Mouse (Mus musculus) right cerebral cortex, postnatal 25 days (tissue): ENCODE measurements at regions not wholly inside any gene's neighbourhood (a gene's known extent, or its start where the extent isn't known, plus 50 kb on each side); places are given as distances from the start of the nearest gene placed in this dataset.
"Not testable (repeated sequence)": the region's sequence is repeated elsewhere in the genome, so short reads cannot be mapped to it uniquely, and the experiment has no call there.

Experiments
- DNase-seq: peaks from one replicate; pipeline ENCODE4 v3.0.0; 2022

DNA sequence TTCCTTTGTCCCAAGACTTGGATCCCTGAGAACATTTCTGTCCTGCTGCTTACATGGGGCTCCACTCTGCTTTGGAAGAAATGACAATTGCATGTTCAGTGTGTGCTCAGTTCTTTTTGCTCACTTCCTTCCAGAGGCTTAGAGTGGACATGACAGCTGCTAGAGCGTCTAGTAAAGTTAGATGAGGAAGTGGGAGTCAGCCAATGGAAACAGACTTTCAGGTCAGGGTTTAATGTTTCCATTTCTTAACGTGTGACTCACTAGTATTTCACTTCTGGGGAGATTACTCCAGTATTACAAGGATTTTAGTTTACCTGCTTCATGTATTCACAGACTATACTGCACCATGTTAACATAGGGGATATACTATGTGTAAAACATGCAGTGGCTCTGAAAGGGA, 759.3 kb upstream of the Gm38303 start:
- no peak for DNase-seq

DNA sequence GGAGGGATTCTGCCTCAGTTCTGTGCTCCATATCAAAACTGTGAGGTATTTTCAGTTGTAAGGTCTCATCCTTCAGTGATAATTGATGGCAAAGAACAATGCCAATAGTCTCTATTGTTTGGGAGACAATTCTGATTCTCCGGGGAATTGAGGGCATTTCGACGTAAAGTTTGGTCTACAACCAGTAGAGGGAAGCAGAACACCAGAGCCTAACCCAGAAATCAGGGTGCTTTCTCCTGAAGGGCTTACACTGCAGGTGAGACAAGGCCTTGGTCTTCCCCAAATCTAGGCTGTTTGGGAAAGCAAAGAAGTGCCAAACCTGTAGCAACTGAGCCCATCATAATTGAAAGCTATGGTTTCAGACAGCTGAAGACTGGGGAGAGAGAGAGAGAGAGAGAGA, 758.7 kb upstream of the Gm38303 start:
- DNase-seq, result no peak

DNA sequence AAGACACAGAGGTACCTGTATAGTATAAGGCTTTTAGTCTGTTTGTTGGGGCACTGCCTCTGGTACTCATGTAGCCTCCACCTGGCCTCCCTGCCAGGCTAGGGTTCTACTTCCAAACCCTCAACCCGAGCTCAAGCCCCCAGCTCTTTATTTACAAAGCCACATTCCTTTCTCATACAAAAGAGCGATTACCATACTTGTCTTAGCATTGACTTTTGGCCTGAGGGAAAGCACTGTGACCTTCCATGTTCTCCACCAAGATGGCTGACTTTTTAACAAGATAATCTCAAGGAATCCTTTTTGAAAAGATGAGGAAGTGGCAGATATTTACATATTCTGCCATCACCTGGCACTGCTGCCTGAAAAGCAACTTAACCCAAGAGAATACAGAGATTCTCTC, 747.8 kb upstream of the Gm38303 start:
- no peak for DNase-seq

DNA sequence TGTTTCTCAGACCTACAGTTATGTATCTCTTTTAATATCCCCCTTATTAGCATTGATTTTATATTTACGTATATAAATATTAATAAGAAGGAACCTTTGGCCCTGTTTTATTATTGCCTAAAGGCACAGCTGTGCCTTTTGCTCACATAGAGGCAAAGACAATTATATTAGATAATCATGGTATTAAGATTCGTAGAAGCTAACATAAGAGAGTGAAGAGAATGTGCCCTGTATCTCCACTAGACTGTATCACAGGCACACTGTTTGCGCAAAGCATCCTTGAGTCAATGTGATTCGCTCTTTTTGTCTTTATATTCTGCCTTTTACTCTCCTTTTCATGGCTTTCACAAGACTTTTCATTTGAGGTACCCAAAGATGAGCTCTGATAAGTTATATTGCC, 738.5 kb upstream of the Gm38303 start:
- no peak for DNase-seq

DNA sequence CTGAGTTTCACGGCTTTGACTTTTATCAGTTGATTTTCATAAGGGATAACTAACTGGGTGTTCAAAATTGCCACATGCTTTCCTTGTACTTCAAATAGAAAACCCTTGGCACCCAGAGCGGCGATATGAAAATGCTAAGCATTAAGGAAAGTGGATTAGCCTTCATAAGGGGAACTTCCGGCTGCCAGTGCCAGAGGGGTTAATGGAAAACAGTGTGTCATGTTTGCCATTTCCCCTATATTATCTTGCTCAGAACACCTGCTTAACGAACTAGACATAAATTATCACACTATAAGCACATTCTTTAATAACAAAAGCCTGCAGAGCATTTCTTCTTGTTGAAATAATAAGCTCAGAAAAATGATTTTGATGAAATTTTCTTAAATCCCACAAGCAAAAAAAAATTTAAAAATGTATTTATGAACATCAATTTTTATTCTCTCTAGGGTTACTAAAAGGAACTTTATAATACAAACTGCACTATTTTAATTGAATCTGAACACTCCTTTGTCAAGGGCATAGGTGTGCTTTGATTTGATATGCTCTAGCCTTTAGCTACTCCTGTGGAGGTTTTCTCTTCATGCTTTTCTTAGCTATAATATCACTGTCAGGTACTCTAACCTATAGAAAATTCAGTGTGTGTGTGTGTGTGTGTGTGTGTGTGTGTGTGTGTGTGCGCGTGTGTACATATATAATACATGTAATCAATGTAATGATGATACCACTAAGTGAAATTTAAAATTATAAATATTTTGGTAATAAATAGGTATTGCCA, 699.7 kb upstream of the Gm38303 start:
- no peak for DNase-seq

DNA sequence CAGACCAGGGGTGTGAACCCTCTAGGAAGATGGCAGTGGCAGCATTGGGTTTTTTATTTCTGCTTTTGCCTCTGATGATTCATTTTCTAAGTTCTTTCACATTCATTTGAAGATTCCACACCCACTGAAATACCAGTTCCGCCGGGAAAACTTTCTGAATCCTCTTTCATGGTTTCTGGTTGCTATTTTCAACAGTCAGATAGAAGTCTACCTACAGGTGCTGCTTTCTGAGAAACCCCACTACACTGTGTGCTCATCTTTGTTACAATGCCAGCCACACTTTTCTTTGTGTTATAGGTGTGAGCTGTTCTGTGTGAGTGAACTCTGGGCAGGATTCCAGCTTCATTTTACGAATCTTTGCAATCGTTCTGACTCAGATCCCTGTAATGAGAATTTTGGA, 694.5 kb upstream of the Gm38303 start:
- DNase-seq, result peak; percentile 23

DNA sequence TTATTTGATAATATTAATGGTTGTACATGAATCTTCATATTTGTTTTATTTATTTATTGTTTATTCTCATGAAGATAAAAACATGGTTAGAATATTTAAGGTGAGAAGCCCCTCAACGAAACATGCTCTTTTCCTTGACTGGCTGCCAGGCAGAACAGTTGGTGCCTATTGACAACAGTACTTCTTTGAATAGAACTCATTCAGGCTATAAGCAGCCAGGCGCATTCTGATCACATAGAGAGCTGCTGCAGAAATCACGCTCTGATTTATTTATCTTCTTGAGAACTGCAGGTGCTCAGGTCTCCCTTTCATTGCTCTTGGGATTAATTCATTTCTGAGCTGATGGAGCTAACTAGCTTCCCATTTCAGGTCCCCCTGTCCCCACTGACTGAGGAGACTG, 688.9 kb upstream of the Gm38303 start:
- no peak for DNase-seq

DNA sequence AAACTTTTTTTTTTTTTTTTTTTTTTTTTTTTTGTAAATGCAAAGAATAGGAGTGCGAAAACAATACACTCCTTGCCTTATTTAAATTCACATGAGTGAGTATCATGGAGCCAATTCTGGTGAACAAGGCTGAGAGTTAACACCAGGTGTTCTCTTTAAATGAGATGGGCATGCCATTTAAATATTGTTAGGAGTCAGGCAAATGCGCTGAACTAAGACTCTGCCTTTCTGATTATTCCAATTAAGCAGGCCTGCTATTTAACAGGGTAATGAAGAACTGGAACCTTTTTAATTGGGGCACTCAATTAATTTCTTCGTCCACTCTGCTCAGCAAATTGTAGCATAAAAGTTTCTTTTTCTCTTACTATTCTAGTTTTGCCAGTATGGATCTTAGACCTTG, 684.6 kb upstream of the Gm38303 start:
- no peak for DNase-seq

DNA sequence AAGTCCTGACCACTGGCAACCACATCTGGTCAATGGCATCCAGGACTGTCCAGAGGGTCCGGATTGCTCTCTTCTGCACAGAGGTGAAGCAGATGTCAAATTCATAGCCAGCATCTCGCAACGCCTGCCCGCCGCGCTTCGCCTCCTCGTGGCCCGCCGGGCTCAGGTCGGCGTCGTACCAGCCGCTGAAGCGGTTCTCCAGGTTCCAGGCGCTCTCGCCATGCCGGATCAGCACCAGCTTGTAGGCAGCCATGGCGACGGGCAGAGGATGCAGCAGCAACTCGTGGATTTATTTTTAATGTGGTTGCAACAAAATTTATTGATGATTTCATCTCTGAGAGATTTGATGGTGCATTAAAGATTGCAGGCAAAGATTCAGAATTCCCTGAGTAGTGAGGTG, 679.4 kb upstream of the Gm38303 start:
- DNase-seq, result not testable (repeated sequence)

DNA sequence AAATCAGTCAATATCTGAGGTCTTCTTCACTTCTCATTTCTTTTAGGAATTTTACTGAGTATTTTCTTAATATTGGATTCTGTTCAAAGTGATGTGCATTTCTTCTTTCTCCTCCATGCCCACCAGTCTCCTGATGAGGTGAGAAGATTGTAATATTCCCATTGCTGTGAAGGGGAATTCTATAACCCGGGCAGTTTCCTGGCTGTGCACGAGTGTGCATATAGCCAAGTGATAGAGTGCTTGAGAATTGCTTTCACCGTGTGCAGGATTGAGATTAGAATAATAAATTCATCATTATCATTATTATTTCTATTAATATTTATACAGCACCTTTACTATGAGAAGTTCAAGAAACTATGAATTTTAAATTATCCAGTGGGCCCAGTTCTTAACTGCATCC, 671.9 kb upstream of the Gm38303 start:
- no peak for DNase-seq

DNA sequence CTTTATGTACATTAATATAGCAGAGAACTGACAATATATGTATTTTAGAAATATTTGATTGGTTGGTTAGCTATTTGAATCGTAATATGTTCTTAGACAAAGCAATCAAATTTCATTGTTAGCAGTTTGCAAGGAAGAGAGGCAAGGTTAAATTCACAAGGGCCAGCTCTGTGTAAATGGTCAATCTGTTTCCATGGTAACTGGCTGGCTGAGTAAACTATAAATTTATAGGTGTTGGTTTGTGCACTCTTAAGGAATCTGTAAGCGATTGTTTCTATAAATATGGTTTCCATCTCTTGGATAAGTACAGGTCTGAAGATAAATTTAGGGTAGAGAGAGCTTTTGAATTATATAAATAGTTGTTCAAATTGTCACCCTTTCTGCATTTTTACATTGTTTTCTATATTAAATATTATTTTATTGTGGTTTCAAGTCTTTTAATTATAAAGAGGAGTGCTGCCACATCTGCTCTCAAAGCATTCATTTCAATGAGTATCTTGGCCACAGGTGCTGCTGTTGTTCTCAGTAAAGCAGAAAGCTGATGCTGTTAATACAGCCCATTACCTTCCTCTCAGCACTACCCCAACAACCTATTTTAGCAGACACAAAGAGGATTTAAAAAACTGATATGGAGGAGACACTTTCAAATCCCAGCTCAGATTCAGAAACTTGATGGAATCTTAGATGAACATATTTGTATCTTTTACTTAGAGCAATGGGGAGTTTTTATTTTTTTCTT, 671.2 kb upstream of the Gm38303 start:
- DNase-seq, result no peak

DNA sequence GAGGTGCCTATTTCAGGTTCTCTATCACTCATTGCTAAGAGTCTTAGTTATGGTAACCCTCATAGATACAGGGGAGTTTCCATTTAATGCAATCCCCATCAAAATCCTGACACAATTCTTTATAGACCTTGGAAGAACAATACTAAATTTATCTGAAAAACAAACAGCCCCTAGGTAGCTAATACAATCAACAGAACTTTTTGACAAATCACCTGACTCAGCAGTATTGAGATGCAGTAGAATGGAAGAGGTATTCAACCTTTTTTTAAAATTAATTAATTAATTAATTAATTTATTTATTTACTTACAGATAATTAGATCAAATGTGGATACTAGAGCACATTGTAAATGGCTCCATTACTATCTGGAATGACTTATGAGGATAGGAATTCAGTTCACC, 643.5 kb upstream of the Gm38303 start:
- DNase-seq, result no peak

DNA sequence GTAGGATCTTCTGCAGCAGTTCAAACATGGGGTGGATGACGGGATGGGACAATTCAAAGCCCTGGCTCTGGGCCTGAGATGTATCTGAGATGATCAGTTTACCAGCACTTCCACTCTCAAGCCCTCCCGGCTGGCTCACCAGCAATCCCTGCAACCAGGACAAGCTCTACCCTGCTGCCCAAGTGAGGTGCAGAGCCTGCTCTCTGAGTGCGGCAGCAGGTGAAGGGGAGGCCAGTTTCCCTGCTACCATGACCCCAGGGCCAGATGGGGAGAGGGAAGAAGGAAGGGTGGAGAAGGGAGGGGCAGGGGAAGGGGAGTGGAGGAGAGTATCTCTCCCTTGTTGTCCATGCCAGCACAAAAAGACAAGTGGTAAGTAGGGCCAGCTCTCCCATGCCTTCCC, 638.9 kb upstream of the Gm38303 start:
- DNase-seq, result no peak

DNA sequence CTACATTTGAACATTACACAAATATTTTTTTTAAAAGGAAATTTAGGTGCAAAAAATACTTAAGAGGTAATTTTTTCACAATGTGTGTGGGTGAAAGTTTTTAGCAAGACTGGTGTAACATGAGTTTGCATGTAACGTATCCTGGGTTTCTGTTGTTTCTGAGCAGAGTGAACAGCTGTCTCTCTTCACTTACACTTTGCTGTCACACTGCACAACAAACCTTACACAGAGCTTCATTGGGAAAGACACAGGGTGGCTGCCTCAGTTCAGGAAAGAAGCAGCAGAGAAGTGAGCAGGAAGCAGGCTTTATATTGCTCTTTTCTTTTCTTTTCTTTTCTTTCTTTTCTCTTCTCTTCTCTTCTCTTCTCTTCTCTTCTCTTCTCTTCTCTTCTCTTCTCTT, 617.1 kb upstream of the Gm38303 start:
- DNase-seq, result no peak

DNA sequence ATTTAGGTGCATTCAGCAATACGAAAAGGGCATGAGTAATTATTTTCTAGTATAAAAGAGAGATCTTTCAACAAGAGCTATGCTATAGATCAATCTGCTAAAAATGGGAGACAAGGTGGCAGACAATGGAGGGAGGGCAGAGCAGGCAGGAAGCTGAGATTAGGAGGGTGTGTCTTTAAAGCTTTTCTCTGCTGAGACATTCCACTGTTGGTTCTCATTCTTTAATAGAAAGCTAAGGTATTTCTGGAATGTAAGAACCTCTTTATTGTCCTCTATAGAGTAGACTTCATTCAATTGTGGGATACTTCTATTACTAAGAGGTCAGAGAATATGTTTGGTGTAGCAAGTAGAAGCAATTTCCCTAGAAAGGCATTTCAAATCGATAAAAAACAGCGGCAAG, 581.6 kb upstream of the Gm38303 start:
- no peak for DNase-seq

DNA sequence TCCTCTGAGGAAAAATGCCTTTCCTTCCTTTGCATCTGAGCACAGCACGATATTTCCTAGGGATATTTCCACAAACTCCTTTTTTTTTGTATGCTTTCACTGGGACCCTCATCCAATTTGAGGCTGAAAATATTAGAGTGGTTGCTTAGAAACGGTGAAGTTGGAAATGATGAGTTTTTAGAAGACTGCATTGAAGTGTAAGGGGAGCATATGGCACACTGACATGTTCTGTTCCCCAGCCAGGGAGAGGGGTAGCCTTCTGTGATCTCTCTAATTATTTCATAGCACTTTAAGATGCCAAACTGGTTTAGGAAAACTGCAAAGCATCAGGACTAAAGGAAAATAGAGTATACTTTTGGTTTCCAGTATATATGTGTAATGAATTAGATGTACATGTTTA, 556.5 kb upstream of the Gm38303 start:
- DNase-seq, result peak; percentile 4
